Mouse (Mus musculus) testis, adult 2 months (tissue): Measurements from ENCODE around the gene Nr1h4. TPM values are rescaled to one million over a fixed set of nuclear protein-coding genes. Genes with fewer than 3 reads are reported as not detected.

Experiments used
- H3K27ac ChIP-seq: fragments of 200-500 bp; 2 replicates; pipeline ENCODE4 v1.5.1; 2012; ENCODE audit warnings: low read depth, low read length; ENCODE audit not compliant: control insufficient read depth, insufficient read depth
- H3K27me3 ChIP-seq: fragments of 200-500 bp; 2 replicates; pipeline ENCODE4 v1.6.1; 2012; ENCODE audit warnings: mild to moderate bottlenecking, low read length, moderate library complexity; ENCODE audit not compliant: control insufficient read depth, insufficient read depth
- H3K36me3 ChIP-seq: fragments of 200-500 bp; 2 replicates; pipeline ENCODE4 v1.6.1; 2012; ENCODE audit warnings: mild to moderate bottlenecking, low read length; ENCODE audit not compliant: control insufficient read depth, insufficient read depth
- H3K4me1 ChIP-seq: fragments of 200-500 bp; 2 replicates; pipeline ENCODE4 v1.6.1; 2012; ENCODE audit warnings: low read length; ENCODE audit not compliant: control insufficient read depth, insufficient read depth
- H3K4me3 ChIP-seq: fragments of 200-500 bp; 2 replicates; pipeline ENCODE4 v1.5.1; 2012; ENCODE audit warnings: low read depth, mild to moderate bottlenecking, low read length, moderate library complexity, mixed read lengths; ENCODE audit not compliant: control insufficient read depth
- CTCF ChIP-seq: fragments of 200-500 bp; IDR thresholded peaks from 2 replicates; pipeline ENCODE4 v1.5.1; 2012; ENCODE audit warnings: low read depth, mild to moderate bottlenecking, inconsistent platforms, low read length, moderate library complexity; ENCODE audit not compliant: control insufficient read depth, insufficient read depth, insufficient replicate concordance
- POLR2A ChIP-seq: fragments of 200-500 bp; IDR thresholded peaks from 2 replicates; pipeline ENCODE4 v1.6.1; 2012; ENCODE audit warnings: low read depth, mild to moderate bottlenecking, inconsistent platforms, low read length, moderate library complexity; ENCODE audit not compliant: control insufficient read depth
- polyA plus RNA-seq: library from polyadenylated mRNA; depleted of rRNA; stranded (reverse); fragments of >200 nt; gene quantifications from 2 replicates; pipeline ENCODE4 v1.2.3, GENCODE M21; 2012

Gene Nr1h4
- polyA plus RNA-seq, 1 experiment, result 0.26 TPM

DNA sequence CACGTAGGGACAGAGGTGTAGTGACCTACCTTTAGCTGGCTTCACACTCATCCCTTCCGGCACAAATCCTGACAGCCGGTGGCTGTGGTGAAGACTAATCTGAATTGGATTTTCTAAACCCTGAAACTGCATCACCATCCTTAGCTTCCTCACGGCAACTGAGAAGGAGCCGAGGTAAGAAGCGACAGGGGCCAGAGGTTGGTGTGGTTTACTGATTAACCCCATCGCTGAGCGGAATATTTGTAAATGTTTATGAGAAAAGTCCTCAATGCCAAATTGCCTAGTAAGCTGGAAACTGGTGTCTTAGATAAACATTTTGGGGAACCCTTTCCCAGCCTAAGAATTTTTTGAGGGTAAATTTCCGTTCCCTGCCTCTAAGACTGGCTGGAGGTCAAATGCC lies 26.9 kb downstream of the Nr1h4 start:
- TF ChIP-seq CTCF (no peak), POLR2A (no peak)

DNA sequence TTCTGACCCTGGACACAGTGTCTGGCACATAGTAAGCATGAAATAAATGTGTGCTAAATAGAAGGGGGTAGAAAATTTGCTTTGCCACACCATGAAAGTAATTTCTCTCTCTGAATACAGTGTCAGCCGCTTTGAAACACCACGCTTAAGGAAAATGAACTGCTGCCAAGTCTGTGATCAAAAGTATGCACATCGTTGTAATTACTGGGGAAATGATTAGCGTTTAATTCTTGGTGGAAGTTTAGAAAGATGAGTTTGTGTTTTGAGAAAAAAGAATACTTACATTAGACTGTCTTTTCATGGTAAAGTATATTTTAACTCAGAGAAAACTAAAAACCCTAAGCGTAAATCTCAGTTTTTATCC lies 27.8 kb downstream of the Nr1h4 start:
- H3K27me3 ChIP-seq, result no peaks in the 10 kb centered on the region
- no peak overlapping the region for H3K27ac ChIP-seq
- TF ChIP-seq POLR2A (no peak), CTCF (no peak)
- H3K36me3 ChIP-seq, result no peaks in the 10 kb centered on the region
- H3K4me3 ChIP-seq, result no peak overlapping the region
- H3K4me1 ChIP-seq, result no peaks in the 10 kb centered on the region

More for the DNA sequence above, 26.9 kb downstream of the Nr1h4 start:
- Histone ChIP-seq H3K4me1 (no peaks in the 10 kb centered on the region), H3K27ac (no peak overlapping the region), H3K4me3 (no peak overlapping the region), H3K36me3 (no peaks in the 10 kb centered on the region), H3K27me3 (no peaks in the 10 kb centered on the region)

DNA sequence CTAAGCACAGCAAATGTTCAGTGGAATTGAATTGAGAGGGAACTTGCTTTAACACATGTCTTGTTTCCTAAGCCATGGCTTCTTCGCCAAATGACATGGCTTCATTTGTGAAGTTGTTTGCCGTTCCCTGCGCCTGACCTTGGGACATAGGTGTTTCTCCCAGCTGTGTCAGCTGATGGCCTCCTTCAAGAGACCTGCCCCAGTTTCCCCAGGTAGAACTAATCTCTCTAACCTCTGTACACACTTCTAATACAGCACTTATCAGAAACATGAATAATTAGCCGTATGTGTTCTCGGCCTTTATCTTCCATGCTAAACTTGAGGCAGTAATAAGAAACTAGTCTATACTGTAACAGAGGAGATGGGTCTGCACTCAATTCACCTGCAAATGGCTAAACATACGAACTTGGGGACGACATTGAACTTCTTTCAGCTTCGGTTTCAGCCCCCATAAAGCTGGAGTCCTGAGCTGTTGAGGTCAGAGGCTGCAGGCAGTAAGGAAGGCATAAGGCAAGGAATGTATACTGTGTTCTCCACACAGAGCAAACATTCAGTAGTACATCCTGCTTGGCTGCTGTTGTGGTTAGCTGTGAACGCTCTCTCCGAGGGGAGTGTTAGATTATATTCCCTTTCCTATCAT lies 28.3 kb downstream of the Nr1h4 start:
- Histone ChIP-seq H3K27me3 (no peaks in the 10 kb centered on the region), H3K4me1 (no peaks in the 10 kb centered on the region), H3K36me3 (no peaks in the 10 kb centered on the region), H3K27ac (no peak overlapping the region), H3K4me3 (no peak overlapping the region)
- TF ChIP-seq CTCF (no peak), POLR2A (no peak)

DNA sequence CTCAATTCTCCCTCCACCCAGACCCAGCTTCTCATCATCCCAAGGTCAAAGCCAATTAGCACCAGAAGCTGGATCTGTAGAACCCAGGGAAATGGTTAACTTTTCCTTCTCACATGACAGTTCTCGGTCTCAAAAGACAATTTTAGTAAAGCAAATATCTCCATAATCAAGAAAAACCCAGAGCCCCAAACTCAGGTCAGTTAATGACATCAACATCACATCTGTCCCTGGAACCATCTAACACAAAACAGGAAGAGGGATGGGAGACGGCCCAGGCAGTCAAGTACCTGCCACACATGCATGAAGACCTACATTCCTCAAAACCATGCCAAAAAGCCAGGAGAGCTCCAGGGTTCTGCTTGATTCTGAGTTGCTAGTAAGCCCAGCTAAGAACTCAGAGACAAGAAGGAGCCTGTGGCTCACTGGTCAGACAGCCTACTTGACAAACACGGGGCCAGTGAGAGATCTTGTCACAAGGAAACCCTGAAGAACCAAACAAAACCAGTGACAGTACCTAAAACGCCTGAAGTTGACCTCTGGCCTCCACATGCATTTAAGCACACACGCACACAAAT lies 30.3 kb downstream of the Nr1h4 start:
- Histone ChIP-seq H3K4me3 (no peak overlapping the region), H3K27ac (no peak overlapping the region), H3K36me3 (no peaks in the 10 kb centered on the region), H3K4me1 (no peaks in the 10 kb centered on the region), H3K27me3 (no peaks in the 10 kb centered on the region)
- no peak for TF ChIP-seq POLR2A
- TF ChIP-seq CTCF, result no peak

DNA sequence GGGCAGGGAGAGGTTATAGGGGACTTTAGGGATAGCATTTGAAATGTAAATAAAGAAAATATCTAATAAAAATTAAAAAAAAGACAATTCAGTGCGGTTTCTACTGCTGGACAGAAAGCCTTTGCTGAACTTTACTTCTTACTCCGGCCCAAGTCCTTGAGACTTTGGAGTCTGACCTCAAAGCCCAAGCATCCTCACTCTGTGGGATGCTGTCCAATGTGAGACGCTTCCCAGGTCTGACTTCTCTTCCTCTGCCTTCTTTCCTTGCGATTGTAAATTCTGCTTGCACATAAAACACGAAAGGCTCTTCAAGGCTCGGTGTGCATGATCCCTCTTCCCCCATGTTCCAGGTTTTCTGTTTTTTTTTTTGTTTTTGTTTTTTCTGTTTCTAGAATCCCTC lies 31.5 kb downstream of the Nr1h4 start:
- H3K4me3 ChIP-seq, result no peak overlapping the region
- no peak overlapping the region for H3K27ac ChIP-seq
- no peaks in the 10 kb centered on the region for H3K27me3 ChIP-seq
- H3K4me1 ChIP-seq, result no peaks in the 10 kb centered on the region
- no peaks in the 10 kb centered on the region for H3K36me3 ChIP-seq
- TF ChIP-seq CTCF (no peak), POLR2A (no peak)

- no peaks in the 10 kb centered on the region for H3K36me3 ChIP-seq
- no peak overlapping the region for H3K4me3 ChIP-seq
- no peak overlapping the region for H3K27ac ChIP-seq
- no peak for TF ChIP-seq POLR2A
- no peak for TF ChIP-seq CTCF
- H3K27me3 ChIP-seq, result no peaks in the 10 kb centered on the region
- no peaks in the 10 kb centered on the region for H3K4me1 ChIP-seq
Measured at GRCm38 (mm10) chr10:89495537-89495936, 37.8 kb downstream of the Nr1h4 start.

DNA sequence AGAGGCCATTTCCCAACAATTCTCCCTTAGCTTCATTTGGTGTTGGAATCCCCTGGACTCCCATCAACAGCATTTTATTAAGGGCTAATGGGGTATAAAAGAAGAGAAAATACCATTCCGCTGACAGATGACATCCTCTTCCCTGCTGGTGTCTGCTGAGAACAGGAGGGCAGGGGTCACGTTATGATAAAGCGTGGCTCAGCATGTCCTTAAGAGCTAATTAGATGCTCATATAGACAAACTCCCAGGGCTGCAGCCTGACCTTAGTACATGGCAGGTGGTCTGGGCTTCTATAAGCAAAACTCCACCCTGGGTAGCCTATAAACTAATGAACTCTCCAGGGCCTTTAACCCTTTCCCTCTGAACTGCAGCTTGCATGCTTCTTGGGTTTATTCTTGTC lies 42.1 kb downstream of the Nr1h4 start:
- H3K4me1 ChIP-seq, result no peaks in the 10 kb centered on the region
- TF ChIP-seq POLR2A, result no peak
- TF ChIP-seq CTCF, result no peak
- no peaks in the 10 kb centered on the region for H3K27me3 ChIP-seq
- H3K4me3 ChIP-seq, result no peak overlapping the region
- H3K36me3 ChIP-seq, result no peaks in the 10 kb centered on the region
- H3K27ac ChIP-seq, result no peak overlapping the region
